Mouse (Mus musculus) stomach, embryonic 16.5 days (tissue): ENCODE measurements around the gene Bcl9l. TPM values are rescaled to one million over a fixed set of nuclear protein-coding genes. Genes with fewer than 3 reads are reported as not detected.
A peak's percentile ranks its signal among the peaks of the same experiment; 100 is the strongest.

Experiments used
- ATAC-seq: fragments of 200-750 bp; cut with Nextera tagmentation; 2 replicates; pipeline ENCODE4 v1.8.0; 2017; ENCODE audit warnings: moderate number of reproducible peaks, moderate TSS enrichment; ENCODE audit not compliant: insufficient read depth, low FRiP score
- H3K27ac ChIP-seq: fragments of 300-500 bp; sonication (generic); 2 replicates; pipeline ENCODE4 v1.5.1; 2014; ENCODE audit warnings: low read length
- H3K27me3 ChIP-seq: fragments of 300-500 bp; sonication (generic); 2 replicates; pipeline ENCODE4 v1.6.1; 2014; ENCODE audit warnings: low read length, control low read depth, mixed read lengths; ENCODE audit not compliant: control insufficient read depth, insufficient read depth
- H3K36me3 ChIP-seq: fragments of 300-500 bp; sonication (generic); 2 replicates; pipeline ENCODE4 v1.6.1; 2014; ENCODE audit warnings: low read length; ENCODE audit not compliant: control insufficient read depth, insufficient read depth
- H3K4me1 ChIP-seq: fragments of 300-500 bp; sonication (generic); 2 replicates; pipeline ENCODE4 v1.6.1; 2014; ENCODE audit warnings: low read length, control low read depth, mixed read lengths; ENCODE audit not compliant: control insufficient read depth, insufficient read depth
- H3K4me2 ChIP-seq: fragments of 300-500 bp; sonication (generic); 2 replicates; pipeline ENCODE4 v1.6.1; 2014; ENCODE audit warnings: low read depth, low read length, mixed read lengths
- H3K4me3 ChIP-seq: fragments of 300-500 bp; sonication (generic); replicated peaks from 2 replicates; pipeline ENCODE4 v1.5.1; 2014; ENCODE audit warnings: mild to moderate bottlenecking, low read length
- H3K9ac ChIP-seq: fragments of 300-500 bp; sonication (generic); 2 replicates; pipeline ENCODE4 v1.6.1; 2014; ENCODE audit warnings: low read length
- H3K9me3 ChIP-seq: fragments of 300-500 bp; sonication (generic); replicated peaks from 2 replicates; pipeline ENCODE4 v1.6.1; 2016; ENCODE audit warnings: low read length, control low read depth; ENCODE audit not compliant: control insufficient read depth
- WGBS: fragments of 180-500 bp; shearing (Covaris S2); extraction: QIAGEN DNeasy Blood & Tissue Kit; methylation state at CpG from one replicate; pipeline ENCODE4 v1.1.7; 2014; 5-methylcytosine and 5-hydroxymethylcytosine counted together
- polyA plus RNA-seq: library from polyadenylated mRNA; unstranded; fragments of >200 nt; fragmentation: Nextera tagmentation; extraction: Ambion mirVana; gene quantifications from 2 replicates; pipeline ENCODE4 v1.2.1, GENCODE M21; 2015

Gene Bcl9l
- polyA plus RNA-seq, 1 experiment from 2014 or later = 10.6 TPM

- no peak for ATAC-seq
- H3K9ac ChIP-seq = peak overlapping the region; percentile 61
- H3K27me3 ChIP-seq = no peaks in the 10 kb centered on the region
- no peaks in the 10 kb centered on the region for H3K36me3 ChIP-seq
- H3K9me3 ChIP-seq = no peaks in the 10 kb centered on the region
- peak overlapping the region; percentile 77 for H3K27ac ChIP-seq
- H3K4me3 ChIP-seq = no peak overlapping the region
- peak overlapping the region; percentile 30; the same call in 1 of the 2 replicates for H3K4me2 ChIP-seq
- H3K4me1 ChIP-seq = peaks cover 88% of the 10 kb centered on the region
- WGBS = 21% methylated on average over 11 of the region's 11 CpGs
Measured at GRCm38 (mm10) chr9:44494261-44494862, 11.7 kb downstream of the Bcl9l start.

- no peak for ATAC-seq
- Histone ChIP-seq H3K27me3 (no peaks in the 10 kb centered on the region), H3K36me3 (no peaks in the 10 kb centered on the region), H3K4me2 (peak overlapping the region; percentile 30; the same call in 1 of the 2 replicates), H3K4me1 (peaks cover 88% of the 10 kb centered on the region), H3K9ac (peak overlapping the region; percentile 61), H3K9me3 (no peaks in the 10 kb centered on the region), H3K4me3 (no peak overlapping the region), H3K27ac (peak overlapping the region; percentile 77)
- 39% methylated on average over 9 of the region's 9 CpGs for WGBS
Measured at GRCm38 (mm10) chr9:44494863-44495809, 12.5 kb downstream of the Bcl9l start.

GRCm38 (mm10) chr9:44495810-44496344, 13.3 kb downstream of the Bcl9l start:
- no peak overlapping the region for H3K9ac ChIP-seq
- H3K27ac ChIP-seq = peak overlapping the region; percentile 77
- H3K27me3 ChIP-seq = no peaks in the 10 kb centered on the region
- 65% methylated on average over 10 of the region's 10 CpGs for WGBS
- H3K4me1 ChIP-seq = peaks cover 88% of the 10 kb centered on the region
- H3K9me3 ChIP-seq = no peaks in the 10 kb centered on the region
- H3K36me3 ChIP-seq = no peaks in the 10 kb centered on the region
- H3K4me2 ChIP-seq = no peak overlapping the region
- no peak for ATAC-seq
- H3K4me3 ChIP-seq = no peak overlapping the region

- Histone ChIP-seq H3K36me3 (no peaks in the 10 kb centered on the region), H3K9me3 (no peaks in the 10 kb centered on the region), H3K4me1 (peaks cover 93% of the 10 kb centered on the region), H3K4me3 (no peak overlapping the region), H3K9ac (peak overlapping the region; percentile 1; the same call in 1 of the 2 replicates), H3K4me2 (no peak overlapping the region), H3K27me3 (no peaks in the 10 kb centered on the region), H3K27ac (peak overlapping the region; percentile 98)
- WGBS = 53% methylated on average over 12 of the region's 12 CpGs
- no peak for ATAC-seq
Measured at GRCm38 (mm10) chr9:44496803-44497461, 14.3 kb downstream of the Bcl9l start.

GRCm38 (mm10) chr9:44497624-44498377, 15.2 kb downstream of the Bcl9l start:
- Histone ChIP-seq H3K27me3 (no peaks in the 10 kb centered on the region), H3K9me3 (no peaks in the 10 kb centered on the region), H3K9ac (peak overlapping the region; percentile 76), H3K4me2 (peak overlapping the region; percentile 92), H3K27ac (peak overlapping the region; percentile 98), H3K4me3 (peak overlapping the region; percentile 52), H3K36me3 (no peaks in the 10 kb centered on the region), H3K4me1 (peaks cover 88% of the 10 kb centered on the region)
- WGBS = 2% methylated on average over 11 of the region's 11 CpGs
- ATAC-seq = peak; percentile 31; the same call in 1 of the 2 replicates

- peaks cover 79% of the 10 kb centered on the region for H3K4me1 ChIP-seq
- no peaks in the 10 kb centered on the region for H3K27me3 ChIP-seq
- H3K4me3 ChIP-seq = peak overlapping the region; percentile 52
- ATAC-seq = peak; percentile 81
- peak overlapping the region; percentile 76 for H3K9ac ChIP-seq
- 1% methylated on average over 56 of the region's 59 CpGs for WGBS
- H3K4me2 ChIP-seq = peak overlapping the region; percentile 92
- H3K27ac ChIP-seq = peak overlapping the region; percentile 98
- no peaks in the 10 kb centered on the region for H3K9me3 ChIP-seq
- H3K36me3 ChIP-seq = no peaks in the 10 kb centered on the region
Measured at GRCm38 (mm10) chr9:44498421-44499355, 16.1 kb downstream of the Bcl9l start.

GRCm38 (mm10) chr9:44499356-44500162, 16.9 kb downstream of the Bcl9l start:
- Histone ChIP-seq H3K9me3 (no peaks in the 10 kb centered on the region), H3K4me1 (peaks cover 70% of the 10 kb centered on the region), H3K4me3 (peak overlapping the region; percentile 52), H3K9ac (peak overlapping the region; percentile 76), H3K4me2 (peak overlapping the region; percentile 92), H3K27ac (peak overlapping the region; percentile 98), H3K27me3 (no peaks in the 10 kb centered on the region), H3K36me3 (no peaks in the 10 kb centered on the region)
- WGBS = 12% methylated on average over 20 of the region's 20 CpGs
- ATAC-seq = peak; percentile 34; the same call in 1 of the 2 replicates
